Mouse (Mus musculus) G1E (cell line): ENCODE measurements around the gene Zfp362. TPM values are rescaled to one million over a fixed set of nuclear protein-coding genes. Genes with fewer than 3 reads are reported as not detected.

Experiments
- ATAC-seq: 2 replicates; pipeline ENCODE4 v1.8.0; 2016; ENCODE audit warnings: mild to moderate bottlenecking; ENCODE audit not compliant: insufficient number of reproducible peaks, poor library complexity, low FRiP score, severe bottlenecking; ENCODE audit errors: extremely low read depth
- DNase-seq: peaks from one replicate; pipeline ENCODE4 v3.0.0; 2012; ENCODE audit warnings: low spot score
- H3K27me3 ChIP-seq: 2 replicates; pipeline ENCODE4 v1.6.1; 2012; ENCODE audit warnings: mild to moderate bottlenecking, low read length, inconsistent platforms; ENCODE audit not compliant: insufficient read depth
- H3K36me3 ChIP-seq: replicated peaks from 2 replicates; pipeline ENCODE3; 2012; ENCODE audit warnings: mild to moderate bottlenecking, inconsistent platforms
- H3K4me1 ChIP-seq: 2 replicates; pipeline ENCODE4 v1.6.1; 2012; ENCODE audit warnings: low read depth, low read length, inconsistent platforms, mixed read lengths; ENCODE audit not compliant: insufficient read depth
- H3K4me3 ChIP-seq: 2 replicates; pipeline ENCODE4 v1.5.1; 2012; ENCODE audit warnings: low read depth, mild to moderate bottlenecking, inconsistent platforms, low read length, moderate library complexity, mixed read lengths
- H3K9me3 ChIP-seq: replicated peaks from 2 replicates; pipeline ENCODE4 v1.6.1; 2012; ENCODE audit warnings: inconsistent platforms
- CTCF ChIP-seq: IDR thresholded peaks from 2 replicates; pipeline ENCODE4 v1.5.1; 2012; ENCODE audit warnings: low read depth, low read length, inconsistent platforms, mixed read lengths
- GATA1 ChIP-seq: IDR thresholded peaks from 2 replicates; pipeline ENCODE4 v1.6.1; 2012; ENCODE audit warnings: borderline replicate concordance, low read length, inconsistent platforms, mixed read lengths
- GATA2 ChIP-seq: IDR thresholded peaks from 2 replicates; pipeline ENCODE4 v1.6.1; 2012; ENCODE audit warnings: low read depth, low read length, inconsistent platforms, borderline replicate concordance
- POLR2AphosphoS5 ChIP-seq: IDR thresholded peaks from 2 replicates; pipeline ENCODE4 v1.6.1; 2012; ENCODE audit warnings: low read depth, low read length, inconsistent platforms; ENCODE audit not compliant: insufficient replicate concordance
- TAL1 ChIP-seq: conservative IDR thresholded peaks from 2 replicates; pipeline ENCODE4 v1.6.1; 2012; ENCODE audit warnings: low read depth, low read length, inconsistent platforms, mixed read lengths
- polyA plus RNA-seq: library from polyadenylated mRNA; stranded (reverse); fragments of >175 nt; gene quantifications from 2 replicates; pipeline ENCODE4 v1.2.3, GENCODE M21; 2012
- total RNA-seq, 2 experiments: library from RNA; stranded (forward) in 1 of 2; stranded (reverse) in 1 of 2; fragments of 200-1000 nt in 1 of 2; fragments of >200 nt in 1 of 2; fragmentation: Nextera tagmentation in 1 of 2; gene quantifications; 2 replicates each; pipeline ENCODE4 v1.2.3; 2014 to 2017

Zfp362 gene
- total and polyA plus RNA-seq, 3 experiments: 2.2 to 73.8 (median 26.6) TPM

DNA sequence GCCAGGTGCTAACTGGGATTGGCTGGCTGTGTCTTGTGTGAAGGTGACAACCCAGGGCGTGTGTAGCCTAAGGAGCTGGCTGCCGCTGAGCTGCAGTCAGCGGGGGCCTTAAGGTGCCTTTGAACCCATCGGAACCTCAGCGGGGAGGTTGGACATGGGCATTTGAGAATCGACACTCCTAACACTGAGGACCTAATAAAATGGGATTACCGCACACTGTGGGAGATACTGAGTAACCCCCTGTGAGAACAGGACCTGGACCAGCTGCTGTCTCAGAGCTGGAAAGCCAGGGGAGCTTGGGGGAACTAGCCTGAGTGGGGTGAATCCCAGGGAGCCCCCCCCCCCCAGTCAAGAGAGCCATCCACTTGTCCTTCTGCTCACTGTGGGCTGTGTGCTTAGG lies 52.3 kb downstream of the Zfp362 start:
- ATAC-seq: no peak
- DNase-seq: no peak
- H3K4me3 ChIP-seq: no peak overlapping the region
- H3K4me1 ChIP-seq: no peaks in the 10 kb centered on the region
- TF ChIP-seq POLR2AphosphoS5 (no peak), TAL1 (no peak), GATA2 (no peak), CTCF (no peak), GATA1 (no peak)
- H3K36me3 ChIP-seq: peaks cover 69% of the 10 kb centered on the region
- no peaks in the 10 kb centered on the region for H3K9me3 ChIP-seq
- H3K27me3 ChIP-seq: peaks cover 7% of the 10 kb centered on the region; the same call in 1 of the 2 replicates

DNA sequence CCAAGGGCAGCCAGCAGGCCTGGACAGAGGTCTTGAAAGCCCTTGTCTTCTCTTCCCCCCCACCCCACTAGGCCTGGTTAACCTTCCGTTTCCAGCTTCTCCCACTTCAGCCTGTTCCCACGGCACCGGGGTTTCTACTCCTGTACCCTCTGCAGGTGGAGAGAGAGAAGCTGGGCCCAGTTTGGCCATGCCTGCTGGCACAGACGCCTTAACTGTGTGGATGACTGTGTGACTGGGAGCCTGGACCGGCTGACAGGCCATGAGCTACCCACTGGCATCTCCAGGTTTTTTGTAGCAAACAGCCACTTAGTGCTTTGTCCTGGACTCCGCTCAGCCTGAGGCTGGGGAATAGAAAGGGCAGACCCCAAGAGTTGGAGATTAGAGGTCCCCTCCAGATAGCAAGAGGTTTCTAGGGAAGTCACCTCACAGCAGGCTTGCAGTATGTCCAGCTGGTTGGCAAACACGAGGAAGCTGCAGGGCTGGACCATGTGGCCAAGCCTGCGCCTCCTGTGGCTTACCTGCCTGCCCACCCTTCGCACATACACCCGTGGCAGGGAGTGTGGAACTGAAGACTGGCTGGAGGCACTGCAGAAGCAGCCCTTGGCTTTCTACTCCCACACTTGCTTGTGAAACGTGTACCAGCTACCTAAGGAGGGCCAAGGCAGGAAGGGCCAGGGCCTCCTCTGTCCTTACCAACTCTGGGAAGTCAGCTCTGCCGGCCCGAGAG lies 53.7 kb downstream of the Zfp362 start:
- H3K9me3 ChIP-seq: no peaks in the 10 kb centered on the region
- ATAC-seq (no peak), DNase-seq (no peak)
- no peaks in the 10 kb centered on the region for H3K4me1 ChIP-seq
- H3K27me3 ChIP-seq: peaks cover 5% of the 10 kb centered on the region; the same call in 1 of the 2 replicates
- no peak for TF ChIP-seq GATA1
- no peak for TF ChIP-seq POLR2AphosphoS5
- TF ChIP-seq CTCF: no peak
- TF ChIP-seq GATA2: no peak
- TF ChIP-seq TAL1: no peak
- peaks cover 82% of the 10 kb centered on the region for H3K36me3 ChIP-seq
- H3K4me3 ChIP-seq: no peak overlapping the region

DNA sequence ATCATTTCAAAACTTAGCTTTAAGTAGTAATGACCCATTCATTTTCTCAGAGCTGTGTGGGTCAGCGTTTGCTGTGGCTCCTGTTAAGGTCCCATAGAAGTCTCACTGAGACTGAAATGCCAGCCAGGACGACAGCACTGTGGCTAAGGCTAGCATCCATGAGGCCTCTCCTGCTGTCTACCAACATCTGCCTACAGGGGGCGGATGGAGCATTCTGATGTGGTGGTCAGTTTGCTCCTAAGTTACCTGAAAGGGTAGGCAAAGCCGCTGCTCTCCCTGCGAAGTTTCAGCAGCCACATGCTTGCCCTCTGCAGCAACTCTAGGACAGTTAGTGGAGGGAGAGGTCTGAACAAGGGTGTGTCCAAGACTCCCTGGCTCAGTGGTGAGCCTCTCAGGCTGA lies 54.8 kb downstream of the Zfp362 start:
- TF ChIP-seq TAL1 (no peak), GATA1 (no peak), POLR2AphosphoS5 (no peak), CTCF (no peak), GATA2 (no peak)
- ATAC-seq (no peak), DNase-seq (no peak)
- Histone ChIP-seq H3K36me3 (peaks cover 93% of the 10 kb centered on the region), H3K4me3 (no peak overlapping the region), H3K27me3 (no peaks in the 10 kb centered on the region), H3K4me1 (no peaks in the 10 kb centered on the region), H3K9me3 (no peaks in the 10 kb centered on the region)

GRCm38 (mm10) chr4:128748309-128748708 lies 57.5 kb downstream of the Zfp362 start:
- DNase-seq: no peak
- ATAC-seq: no peak
- H3K9me3 ChIP-seq: no peaks in the 10 kb centered on the region
- H3K4me3 ChIP-seq: no peak overlapping the region
- H3K4me1 ChIP-seq: no peaks in the 10 kb centered on the region; the same call in 1 of the 2 replicates
- H3K36me3 ChIP-seq: peaks cover 98% of the 10 kb centered on the region
- TF ChIP-seq GATA1: no peak
- TF ChIP-seq CTCF: no peak
- no peak for TF ChIP-seq TAL1
- no peak for TF ChIP-seq GATA2
- H3K27me3 ChIP-seq: no peaks in the 10 kb centered on the region

DNA sequence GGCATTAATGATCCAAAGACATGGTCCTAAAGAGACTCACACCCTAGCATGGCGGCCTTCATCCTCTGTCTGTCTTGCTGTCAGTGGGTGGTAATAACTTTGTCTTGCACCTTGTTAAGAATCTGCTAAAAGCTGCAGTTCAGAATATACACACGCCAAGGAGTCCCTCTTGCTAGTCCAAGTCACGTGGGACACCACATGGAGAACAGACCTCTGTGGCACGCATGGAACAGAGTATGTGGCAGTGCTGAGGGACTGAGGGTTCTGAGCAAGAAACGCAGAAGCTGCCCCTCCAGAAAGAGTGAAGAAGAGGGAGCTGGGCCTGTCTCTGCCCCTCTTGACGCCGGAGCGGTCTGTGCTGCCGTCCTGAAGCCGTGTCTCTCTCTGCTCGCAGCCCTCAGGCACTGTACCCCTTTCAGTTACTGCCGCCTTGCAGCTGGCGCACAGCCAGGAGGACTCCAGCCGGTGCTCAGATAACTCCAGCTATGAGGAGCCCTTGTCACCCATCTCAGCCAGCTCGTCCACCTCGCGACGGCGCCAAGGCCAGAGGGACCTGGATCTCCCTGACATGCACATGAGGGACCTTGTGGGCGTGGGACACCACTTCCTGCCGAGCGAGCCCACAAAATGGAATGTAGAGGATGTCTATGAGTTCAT lies 58.1 kb downstream of the Zfp362 start:
- TF ChIP-seq GATA2 (no peak), POLR2AphosphoS5 (no peak), TAL1 (no peak), CTCF (no peak), GATA1 (no peak)
- Histone ChIP-seq H3K36me3 (peaks cover 99% of the 10 kb centered on the region), H3K4me3 (no peak overlapping the region), H3K27me3 (no peaks in the 10 kb centered on the region), H3K9me3 (no peaks in the 10 kb centered on the region), H3K4me1 (no peaks in the 10 kb centered on the region; the same call in 1 of the 2 replicates)
- ATAC-seq (no peak), DNase-seq (peak; percentile 30)

GRCm38 (mm10) chr4:128745160-128745559 lies 60.7 kb downstream of the Zfp362 start:
- TF ChIP-seq CTCF: no peak
- no peak for TF ChIP-seq GATA1
- TF ChIP-seq TAL1: no peak
- no peak for TF ChIP-seq GATA2
- no peak for TF ChIP-seq POLR2AphosphoS5
- no peak overlapping the region for H3K4me3 ChIP-seq
- H3K27me3 ChIP-seq: no peaks in the 10 kb centered on the region
- H3K36me3 ChIP-seq: peaks cover 90% of the 10 kb centered on the region
- H3K4me1 ChIP-seq: no peaks in the 10 kb centered on the region; the same call in 1 of the 2 replicates
- no peak for ATAC-seq
- no peak for DNase-seq
- H3K9me3 ChIP-seq: no peaks in the 10 kb centered on the region
